ENCODE assay signal across 7 mouse cellular contexts in genomic region chr11:67428196-67428595, GRCm38 (mm10). TPM values are rescaled to one million over a fixed set of nuclear protein-coding genes. Genes with fewer than 3 reads are reported as not detected.
DNase-seq lines count a peak whose midpoint lies in the region; ATAC-seq lines count a peak whose summit lies in the region.

No protein-coding gene starts in this region.

- peak; percentile 56 for ATAC-seq in granulocyte monocyte progenitor cell, adult 5-6 weeks (replicated peaks; ENCODE audit: poor library complexity, severe bottlenecking)

- peak; percentile 22 to 24 for DNase-seq in lung, adult 18-20 months
- no peak for DNase-seq in lung, postnatal 25 days (ENCODE audit: low spot score)
- peak; percentile 40 for DNase-seq in WW6 (ENCODE audit: low read depth, low spot score)
- DNase-seq in c-Kit-positive CD71-positive TER-119-positive erythroid progenitor cells, embryonic 14.5 days (ENCODE audit: low spot score), result peak; percentile 6
- peak; percentile 36 for DNase-seq in left cerebral cortex, postnatal 4 days
- peak; percentile 16 for DNase-seq in right cerebral cortex, postnatal 14 days

- intact Hi-C loops in left cerebral cortex, postnatal 4 days (cut with DNase I), result no loop called here

RNA-seq across cellular contexts. Expression of gene Gas7, which starts 27.0 kb away (rescaled TPM):
- total RNA-seq in granulocyte monocyte progenitor cell, adult 5-6 weeks (2014; fragmentation: Nextera tagmentation), result 17.3 and 18.8 TPM in 2 replicates
- total RNA-seq in granulocyte monocyte progenitor cell, adult 5-6 weeks (2017), result 10.1 and 12.3 TPM in 2 replicates
- total RNA-seq in left cerebral cortex, postnatal 4 days (2021), result 100 to 1,000 TPM; 371 to 375 TPM

Comparison
In these comparisons a context has a peak if more than half of its experiments do, and no peak if none do; other contexts are left out.
1. RNA of gene Gas7, which starts 27.0 kb away (total RNA-seq): 371 to 375 TPM in left cerebral cortex, postnatal 4 days; 10.1 to 18.8 TPM in granulocyte monocyte progenitor cell, adult 5-6 weeks; every median in the first group is over 10 times any median in the second.